Mouse (Mus musculus): Measurements from ENCODE around the gene Fahd1.

DNA sequence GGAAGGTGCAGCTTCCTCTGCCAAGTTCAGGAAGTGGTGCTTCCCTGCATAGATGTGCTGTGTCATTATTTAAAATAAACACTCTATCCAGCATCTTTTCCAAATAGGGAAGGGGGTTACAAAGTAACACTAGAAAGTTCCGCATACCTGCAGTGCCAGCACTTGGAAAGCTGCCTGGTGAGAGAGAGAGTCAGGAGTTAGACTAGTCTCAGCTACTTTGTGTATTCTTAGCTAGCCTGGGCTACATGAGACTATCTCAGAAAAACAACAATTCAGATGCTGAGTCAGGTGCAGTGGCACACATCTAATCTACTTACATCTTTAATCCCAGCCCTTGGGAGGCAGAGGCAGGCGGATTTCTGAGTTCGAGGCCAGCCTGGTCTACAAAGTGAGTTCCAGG, 11.6 kb upstream of the Fahd1 start:
- no peak for TF ChIP-seq POLR2A (IDR thresholded peaks at IDR 0.05; ENCODE audit: low read depth, low read length)
- TF ChIP-seq CTCF (conservative IDR thresholded peaks at IDR 0.05; ENCODE audit: insufficient read depth, insufficient read length, low read depth, low read length) = no peak

Data from kidney, adult 2 months (tissue).